Mouse (Mus musculus): ENCODE measurements around the gene Ripor3.

Gene Ripor3

DNA sequence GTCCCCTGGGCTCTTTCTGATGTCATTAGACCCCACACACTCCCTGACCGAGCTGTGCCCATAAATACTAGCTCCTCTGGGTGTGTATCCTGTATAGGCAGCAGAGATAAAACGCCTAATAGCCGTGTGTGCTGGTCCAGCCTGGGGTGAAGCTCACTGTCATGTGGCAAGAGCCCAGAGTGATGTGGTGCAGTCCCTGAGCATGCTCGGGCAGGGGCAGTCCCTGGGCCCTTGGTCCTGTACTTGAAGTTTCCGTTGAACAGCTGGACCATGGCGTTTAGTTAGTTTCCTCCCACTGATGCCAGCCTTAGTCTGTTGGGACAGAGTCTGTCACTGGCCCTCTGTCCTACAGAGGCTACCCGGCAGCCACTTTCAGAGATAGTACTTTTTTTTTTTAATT is 55.5 kb downstream of the Ripor3 start:
- DNase-seq (ENCODE audit: low spot score) = no peak

DNA sequence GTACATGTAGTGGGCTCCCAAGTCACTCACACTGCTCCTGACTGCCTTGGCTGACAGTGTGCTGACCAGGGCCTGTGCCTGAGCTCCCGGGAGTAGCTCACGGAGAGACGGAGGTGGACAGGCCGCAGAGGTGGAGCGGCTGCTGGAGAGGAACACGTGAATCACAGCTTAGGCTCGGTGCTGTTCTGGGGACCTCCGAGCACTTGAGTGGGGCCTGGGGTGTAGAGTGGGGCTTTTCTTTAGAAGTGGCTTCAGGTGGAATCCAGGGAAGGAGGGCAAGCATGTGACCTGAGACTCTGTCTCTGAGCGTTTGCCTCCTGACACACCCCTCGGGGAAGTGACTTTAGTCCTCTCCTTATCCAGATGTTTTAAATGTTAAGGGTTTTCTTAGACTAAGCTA is 56.6 kb downstream of the Ripor3 start:
- no peak for DNase-seq (ENCODE audit: low spot score)

DNA sequence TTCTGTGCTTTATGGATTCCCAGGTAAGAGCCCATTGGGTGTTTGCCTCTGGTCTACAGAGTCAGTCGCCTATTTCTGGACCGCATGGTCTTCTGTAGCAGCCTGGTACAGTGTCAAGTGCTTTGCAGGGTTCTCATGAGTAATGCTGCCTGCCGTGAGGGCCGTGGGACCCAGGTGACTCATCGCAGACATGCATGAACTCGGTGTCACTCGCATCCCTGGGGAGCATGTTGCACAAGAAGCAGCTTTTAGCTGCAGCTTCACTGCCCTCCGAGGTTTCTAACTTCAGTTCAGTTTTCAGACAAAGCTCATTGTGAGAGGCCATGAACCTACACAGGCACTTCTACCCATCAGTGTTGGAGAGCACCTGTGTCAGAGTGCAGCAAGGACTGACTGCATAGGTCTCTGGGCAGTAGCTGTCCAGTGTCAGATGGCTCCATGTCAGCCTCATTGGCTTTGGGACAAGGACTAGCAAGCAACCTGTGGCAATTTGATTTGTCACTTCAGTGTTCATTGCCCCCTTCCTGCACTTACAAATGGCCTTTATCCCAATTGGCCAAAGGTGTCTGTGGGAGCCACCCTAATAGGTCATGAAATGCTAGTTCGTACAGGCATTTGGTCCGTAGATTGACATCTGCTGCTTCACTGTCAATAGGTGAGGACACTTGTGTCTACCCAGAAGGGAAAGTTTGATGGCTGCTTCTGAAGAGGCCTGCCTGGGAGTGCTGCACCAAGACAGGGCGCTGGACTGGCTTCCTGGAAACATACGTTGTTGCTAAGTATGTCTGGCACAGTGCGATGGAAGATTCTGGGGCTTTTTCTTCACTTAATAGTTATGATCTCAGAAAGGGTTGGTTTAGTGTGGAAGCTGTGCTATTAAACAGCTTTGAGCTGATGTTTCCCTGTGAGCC is 58.9 kb downstream of the Ripor3 start:
- DNase-seq (ENCODE audit: low spot score) = no peak

DNA sequence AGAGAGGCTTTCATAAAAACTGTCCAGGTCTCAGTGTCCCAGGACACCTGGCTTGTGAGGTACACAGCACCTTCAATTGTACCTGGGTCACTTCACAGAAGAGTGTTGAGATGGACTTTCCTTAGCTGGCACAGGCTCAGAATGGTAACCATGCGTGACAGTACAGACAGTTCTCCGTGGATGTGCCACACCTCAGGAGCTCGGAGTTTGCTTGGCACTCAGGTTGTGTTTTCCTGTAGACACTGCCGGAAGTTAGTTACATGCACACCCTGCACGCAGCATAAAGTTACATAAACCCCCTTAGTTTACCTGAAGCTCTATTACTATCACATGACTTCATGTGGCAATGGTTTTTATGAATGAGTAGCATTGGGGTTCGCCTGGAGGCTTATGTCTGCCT is 59.7 kb downstream of the Ripor3 start:
- DNase-seq (ENCODE audit: low spot score) = no peak

DNA sequence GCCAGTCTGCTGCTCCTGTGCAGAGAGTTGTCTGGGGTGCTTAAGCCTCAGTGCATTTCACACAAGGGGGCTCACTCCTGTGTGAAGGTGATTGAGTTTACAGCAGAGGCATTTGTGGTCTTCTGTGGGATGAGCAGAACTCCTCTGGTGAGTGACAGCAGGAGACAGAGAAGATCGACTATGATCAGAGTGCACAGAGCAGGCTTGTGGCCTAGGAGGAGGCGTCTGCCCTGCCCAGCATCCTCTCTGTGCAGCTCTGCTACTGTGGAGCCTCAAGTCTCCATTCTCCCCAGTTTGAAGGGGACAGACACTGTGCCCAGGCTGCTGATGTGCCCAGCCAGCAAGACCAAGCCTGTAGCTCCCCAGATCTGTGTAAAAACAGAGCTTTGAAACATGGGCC is 60.6 kb downstream of the Ripor3 start:
- no peak for DNase-seq (ENCODE audit: low spot score)

DNA sequence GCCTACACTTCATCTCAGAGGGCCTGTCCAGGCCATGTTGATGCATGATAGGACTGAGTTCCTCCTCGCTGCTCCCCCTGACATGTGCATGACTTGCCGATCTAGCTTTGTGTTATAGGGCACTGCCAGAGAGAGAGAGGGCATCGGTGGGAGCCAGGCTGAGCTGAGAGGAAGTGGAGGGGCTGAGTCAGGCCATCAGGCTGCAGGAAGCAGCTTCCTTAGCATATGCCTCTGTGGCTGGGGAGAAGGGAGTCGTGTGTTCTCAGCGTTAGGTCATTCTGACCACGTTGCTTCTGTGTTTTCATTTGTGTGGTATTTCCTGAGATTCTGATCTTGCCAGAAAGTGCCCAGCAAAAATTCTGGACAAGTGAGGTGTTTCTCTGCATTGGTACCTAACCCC is 61.2 kb downstream of the Ripor3 start:
- DNase-seq (ENCODE audit: low spot score) = no peak

DNA sequence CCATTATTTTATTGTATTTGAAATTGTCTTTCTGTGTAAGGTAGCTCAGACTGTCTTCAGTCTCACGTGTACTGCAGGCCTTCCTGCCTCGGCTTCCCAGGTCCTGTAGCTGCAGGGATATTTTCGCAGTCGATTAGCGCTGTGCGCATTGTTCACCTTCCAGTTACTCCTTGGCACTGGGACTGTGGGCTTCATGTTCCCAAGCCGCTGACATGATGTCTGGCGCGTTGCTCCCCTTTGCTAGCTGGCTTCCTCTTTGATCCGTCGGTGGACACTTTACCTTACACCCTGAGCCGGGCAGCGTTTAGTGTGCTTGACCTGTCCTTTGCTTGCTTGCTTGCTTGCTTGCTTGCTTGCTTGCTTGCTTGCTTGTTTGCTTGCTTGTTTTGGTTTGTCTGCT is 61.9 kb downstream of the Ripor3 start:
- DNase-seq (ENCODE audit: low spot score) = no peak

DNA sequence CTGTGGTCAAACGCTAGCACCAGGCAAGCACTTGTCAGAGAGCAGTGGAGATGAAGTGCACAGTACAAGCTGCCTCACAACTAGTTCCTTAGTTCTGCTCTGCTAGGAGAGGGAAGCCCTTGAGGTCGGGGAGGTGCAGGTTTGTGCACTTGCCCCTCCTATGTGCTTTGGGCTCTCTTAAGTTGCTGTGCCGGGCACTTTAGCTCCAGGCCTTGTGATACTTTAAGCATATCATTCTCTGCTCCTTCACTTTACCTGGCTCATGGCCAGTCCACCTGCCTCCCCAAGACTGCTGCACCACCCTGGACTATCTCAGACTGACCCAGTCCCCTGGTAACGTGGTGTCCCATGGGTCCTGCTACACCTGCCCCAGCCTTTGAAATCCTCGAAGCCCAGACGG is 62.4 kb downstream of the Ripor3 start:
- no peak for DNase-seq (ENCODE audit: low spot score)

DNA sequence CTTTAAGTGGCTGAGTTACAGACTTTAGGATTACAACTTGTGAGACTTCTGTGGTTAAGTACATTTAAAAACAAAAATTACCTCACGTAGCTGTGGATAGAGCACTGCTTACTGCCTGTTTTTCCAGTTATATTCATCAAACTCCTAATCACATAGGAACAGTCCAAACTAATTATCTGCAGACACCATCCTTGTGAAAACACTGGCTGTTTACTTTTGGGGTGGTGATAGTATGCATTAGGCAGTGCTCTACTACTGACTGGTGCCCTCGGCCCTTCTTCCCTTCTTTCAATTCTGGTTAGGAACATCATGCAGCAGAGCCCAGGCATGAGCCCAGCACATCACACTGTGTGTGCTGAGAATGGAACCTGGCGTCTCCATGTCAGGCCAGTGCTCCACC is 63.2 kb downstream of the Ripor3 start:
- DNase-seq (ENCODE audit: low spot score) = no peak

DNA sequence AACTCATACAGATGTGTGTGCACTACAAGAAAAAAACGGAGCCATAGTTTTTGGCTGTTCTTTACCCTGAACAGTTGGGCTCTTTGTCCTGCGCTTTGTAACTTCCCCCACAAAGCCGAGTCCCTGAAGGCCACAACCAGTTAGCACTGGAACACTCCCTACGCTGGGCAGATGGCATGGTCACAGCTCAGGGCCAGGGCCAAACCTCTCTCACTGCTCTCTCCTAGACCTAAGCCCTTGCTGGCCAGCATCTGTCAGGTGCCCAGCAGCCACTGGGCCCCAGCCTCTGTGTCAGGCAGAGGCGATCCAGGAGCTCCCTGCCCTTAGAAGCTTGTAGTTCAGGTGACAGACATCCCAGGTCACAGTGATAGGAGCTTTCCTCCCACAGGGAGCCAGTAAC is 65.0 kb downstream of the Ripor3 start:
- DNase-seq (ENCODE audit: low spot score) = no peak

DNA sequence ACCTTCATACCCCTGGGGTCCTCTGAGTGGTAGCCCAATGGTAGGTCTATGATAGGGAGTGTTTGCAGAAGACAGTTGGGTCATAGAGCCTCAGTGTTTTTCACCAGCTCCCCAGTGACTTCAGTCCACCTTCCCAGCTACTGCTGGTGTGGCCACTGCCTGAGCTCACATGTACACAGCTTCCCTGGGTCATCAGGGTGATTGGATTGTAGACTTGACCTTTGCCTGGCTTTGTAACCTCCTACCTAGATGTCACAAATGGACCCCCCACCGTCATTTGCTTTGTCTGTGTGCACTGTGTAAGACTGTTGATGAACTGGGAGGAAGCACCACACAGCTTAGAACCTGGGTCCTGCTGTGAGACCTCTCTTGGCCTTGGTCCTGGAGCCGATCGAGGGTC is 66.2 kb downstream of the Ripor3 start:
- DNase-seq (ENCODE audit: low spot score) = no peak

DNA sequence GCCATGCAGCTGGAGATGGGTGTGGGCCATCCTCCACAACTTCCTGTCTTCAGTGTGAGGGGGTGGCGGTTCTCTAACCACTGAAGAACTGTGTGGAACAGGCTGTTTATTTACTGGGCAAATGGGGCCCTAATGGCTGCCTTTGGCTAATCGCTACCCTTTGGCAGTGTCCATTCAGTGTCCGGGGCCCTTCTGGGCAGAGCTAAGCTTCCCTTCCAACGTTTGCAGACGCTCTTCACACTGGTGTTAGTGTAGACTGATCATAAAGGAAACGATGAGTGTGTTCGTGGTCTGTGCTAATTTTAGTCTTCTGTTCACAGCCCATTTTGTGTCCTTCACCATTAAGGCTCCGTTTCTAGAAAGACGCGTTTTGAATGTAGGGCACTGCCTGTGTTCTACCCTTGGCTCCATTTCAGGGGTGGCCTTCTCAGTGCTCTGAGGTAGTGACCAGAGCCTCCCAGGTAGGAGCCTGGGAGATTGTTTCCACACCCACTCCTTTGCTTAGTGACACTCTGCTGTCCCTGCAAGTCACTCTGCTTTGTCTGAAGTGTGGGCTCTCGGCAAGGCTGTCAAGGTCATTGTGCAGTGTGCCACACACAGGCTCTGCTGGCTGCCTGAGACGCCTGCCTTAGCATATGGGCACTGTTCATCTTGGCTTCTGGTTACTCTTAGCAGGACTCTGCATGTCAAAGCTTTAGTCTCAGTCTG is 67.3 kb downstream of the Ripor3 start:
- DNase-seq (ENCODE audit: low spot score) = no peak

DNA sequence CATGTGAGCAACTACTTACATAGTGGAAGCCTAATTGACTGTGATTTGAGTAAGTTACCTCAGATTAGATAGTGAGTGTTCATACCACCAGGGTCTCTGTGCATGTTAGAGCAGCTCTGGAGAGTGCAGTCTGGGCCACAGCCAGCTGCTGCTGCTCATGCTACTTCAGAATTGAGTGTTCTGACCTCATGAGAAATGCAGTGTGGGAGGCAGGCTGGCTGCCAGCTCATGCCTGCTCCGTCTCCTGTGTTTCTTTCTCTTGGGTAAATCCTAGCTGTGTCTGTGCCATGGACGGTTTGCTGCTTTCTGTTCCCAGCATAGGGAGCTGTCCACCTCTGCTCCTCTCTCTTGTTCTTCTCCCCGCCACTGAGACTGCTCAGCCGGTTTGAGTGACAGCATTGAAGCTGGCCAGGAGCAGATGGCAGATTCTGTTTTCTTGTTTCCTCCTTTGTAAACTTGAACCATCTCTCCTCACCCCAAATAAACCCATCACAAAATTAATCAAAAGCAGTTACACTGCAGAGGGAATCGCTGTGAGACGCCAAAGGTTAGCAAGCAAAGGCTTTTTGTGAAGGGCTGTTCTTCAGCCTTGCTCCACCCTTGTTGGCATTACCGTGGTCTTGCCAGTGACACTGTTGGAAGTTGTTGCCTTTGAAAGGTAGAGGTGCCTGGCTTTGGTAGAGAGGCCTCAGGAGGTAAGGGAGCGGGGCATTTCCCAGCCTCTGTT is 68.1 kb downstream of the Ripor3 start:
- peak; percentile 59 for DNase-seq (ENCODE audit: low spot score)

DNA sequence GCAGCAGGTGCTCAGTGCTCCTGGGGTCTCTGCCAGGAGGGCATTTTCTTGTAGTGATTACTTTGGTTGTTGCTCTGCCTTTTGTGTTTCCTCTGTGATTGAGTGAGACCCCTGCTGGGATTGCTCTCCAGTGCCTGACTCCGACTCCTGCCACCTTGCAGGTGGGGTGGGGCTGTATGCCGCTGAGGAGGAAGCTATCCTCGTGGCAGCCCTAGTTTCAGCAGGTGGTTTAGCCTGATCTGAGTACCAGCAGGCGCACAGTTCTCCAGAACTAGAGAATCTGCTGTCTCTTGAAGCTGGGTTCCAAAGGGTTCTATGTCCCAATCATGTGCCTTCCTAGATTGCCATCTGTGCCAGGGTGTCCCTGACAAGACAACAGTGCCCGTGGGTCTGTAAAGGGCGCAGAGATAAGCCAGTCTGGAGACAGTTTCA is 68.7 kb downstream of the Ripor3 start:
- no peak for DNase-seq (ENCODE audit: low spot score)

DNA sequence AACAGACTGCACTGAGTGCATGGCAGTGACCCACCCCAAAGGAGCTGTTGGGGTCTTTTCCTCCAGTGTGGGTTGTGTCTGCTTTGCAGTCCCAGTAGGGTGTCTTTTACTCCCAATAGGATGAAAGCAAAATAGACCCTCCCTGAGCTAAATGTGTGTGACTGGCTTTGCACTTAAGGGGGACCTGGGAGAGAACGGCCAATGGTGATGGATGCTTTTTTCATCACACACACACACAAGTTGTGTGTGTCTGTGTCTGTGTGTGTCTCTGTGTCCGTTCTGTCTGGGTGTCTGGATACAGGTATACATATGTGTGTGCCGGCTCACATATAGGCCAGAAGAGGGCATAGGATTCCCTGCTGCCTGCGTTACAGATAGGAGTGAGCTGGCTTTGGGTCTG is 69.1 kb downstream of the Ripor3 start:
- no peak for DNase-seq (ENCODE audit: low spot score)

DNA sequence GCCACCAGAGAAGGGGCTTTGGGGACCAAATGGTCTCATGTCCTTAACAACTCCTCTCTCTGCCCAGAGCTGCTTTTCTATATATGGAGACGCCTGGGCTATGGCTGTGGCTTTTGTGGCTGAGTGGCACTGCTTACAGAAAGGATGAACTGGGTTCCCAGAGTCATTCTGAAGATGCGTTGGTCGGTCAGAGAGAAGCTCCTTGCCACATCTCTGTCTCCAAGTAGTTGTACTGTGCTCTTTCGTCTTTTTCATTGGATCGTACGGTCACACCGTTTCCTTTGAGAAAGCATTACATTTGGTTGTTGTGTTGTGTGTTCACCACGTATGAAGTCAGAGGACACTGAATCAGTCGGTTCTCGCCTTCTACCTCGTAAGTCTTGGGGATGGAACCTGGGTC is 69.8 kb downstream of the Ripor3 start:
- DNase-seq (ENCODE audit: low spot score) = no peak

DNA sequence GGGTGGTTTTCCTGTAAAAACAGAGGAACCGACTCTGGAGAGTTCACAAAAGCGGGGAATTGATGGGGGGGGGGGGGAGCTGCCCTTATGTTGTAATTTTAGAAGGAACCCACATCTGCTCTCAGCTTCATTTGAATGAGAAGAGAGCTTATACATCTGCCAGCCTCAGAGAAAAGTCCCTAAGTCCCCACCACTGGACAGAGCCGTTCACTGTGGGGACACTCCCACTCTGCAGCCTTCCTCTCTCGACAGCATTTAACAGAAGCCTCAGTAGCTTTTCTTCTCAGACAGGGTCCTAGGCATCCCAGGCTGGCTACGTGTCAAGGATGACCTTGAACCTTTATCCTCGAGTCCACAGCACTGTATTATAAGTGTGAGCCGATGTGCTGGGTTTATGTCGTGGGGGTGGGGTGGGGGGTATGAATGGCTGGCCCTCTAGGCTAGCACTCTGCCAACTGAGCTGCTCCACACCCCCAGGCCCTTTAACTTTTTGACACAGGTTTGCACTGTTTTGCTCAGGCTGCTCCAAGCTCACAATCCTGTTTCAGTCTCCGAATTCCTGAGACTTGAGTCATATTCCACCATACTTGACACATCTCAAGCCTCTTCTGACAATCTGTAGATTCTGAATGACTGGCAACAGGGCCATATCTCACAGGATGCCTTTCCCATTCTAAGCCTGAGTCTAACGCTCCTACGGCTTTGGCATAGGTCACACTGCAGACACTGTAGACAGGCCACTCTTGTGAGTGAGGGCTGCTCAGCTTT is 70.6 kb downstream of the Ripor3 start:
- no peak for DNase-seq (ENCODE audit: low spot score)

DNA sequence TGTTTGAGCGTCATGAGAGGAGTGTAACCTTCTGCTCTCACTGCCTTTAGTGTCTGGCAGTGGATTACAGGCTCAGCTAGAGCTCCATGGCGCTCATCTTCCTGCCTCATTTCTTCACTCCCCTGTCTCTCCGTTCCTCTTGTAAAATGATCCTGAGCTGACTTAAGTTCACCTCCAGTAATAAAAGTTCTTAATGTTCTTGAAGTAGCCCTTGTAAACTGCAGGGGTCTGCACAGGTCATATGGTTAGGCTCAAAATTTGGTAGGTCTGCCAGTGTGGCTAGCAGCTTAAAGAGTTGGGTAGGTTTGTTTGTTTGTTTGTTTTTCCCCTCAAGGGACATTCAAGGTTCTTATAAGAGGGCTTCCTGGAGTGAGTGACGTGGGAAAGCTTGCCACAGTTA is 71.2 kb downstream of the Ripor3 start:
- no peak for DNase-seq (ENCODE audit: low spot score)

DNA sequence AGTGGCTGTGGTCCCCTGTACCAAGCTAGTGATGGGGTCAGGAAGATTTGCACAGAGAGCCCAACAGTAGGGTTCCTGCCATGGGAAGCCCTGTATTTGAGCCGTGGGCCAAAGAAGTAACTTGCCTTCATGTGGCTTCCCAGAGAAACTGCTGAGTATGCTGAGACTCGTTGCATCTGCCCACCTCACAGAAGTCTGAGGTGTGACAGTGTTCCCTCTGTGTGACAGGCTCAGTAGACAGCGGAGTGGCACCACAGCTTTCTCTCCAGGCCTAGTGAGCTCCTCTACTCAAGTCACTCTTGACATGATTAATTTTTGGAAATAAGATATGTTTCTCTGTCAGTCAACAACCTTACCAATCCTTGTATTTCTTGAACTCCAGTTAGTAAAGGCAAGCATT is 71.6 kb downstream of the Ripor3 start:
- DNase-seq (ENCODE audit: low spot score) = no peak

DNA sequence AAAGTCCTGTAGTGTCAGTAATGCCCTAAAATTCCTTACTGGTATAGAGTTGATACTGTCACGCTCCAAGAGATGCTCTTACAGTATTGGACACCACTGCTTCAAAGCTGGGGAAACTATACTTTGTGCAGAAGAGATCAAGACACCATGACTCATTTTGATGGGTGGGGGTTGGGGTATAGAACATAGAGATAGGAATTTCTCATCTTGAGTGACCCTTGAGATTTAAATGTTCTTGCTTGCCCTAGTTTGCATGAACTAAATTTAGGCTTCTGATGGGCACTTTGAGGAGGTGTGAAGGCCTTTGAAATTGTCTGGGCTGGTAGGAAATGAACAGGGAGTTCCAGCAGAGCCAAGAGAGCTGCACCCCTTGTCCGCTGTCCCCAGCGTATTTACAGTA is 74.5 kb downstream of the Ripor3 start:
- DNase-seq (ENCODE audit: low spot score) = no peak

DNA sequence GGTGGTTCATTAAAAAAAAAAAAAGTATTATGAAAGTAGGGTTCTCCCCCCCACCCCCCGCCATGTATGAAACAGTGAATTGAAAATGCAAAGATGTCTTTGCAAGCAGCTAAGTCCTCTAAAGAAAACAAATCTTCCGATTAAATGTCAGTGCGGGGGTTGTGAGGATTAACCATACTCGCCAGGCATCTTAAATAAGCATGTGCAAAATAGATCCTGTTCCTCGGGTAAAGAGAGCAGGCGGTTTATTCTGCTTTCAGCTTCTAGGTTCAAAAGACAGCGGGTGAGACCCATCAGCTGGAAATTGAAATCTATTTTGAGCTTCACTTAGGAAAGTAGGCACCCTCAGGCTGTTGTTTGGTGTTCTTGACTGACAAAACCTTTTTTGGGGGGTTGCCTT is 77.0 kb downstream of the Ripor3 start:
- no peak for DNase-seq (ENCODE audit: low spot score)

DNA sequence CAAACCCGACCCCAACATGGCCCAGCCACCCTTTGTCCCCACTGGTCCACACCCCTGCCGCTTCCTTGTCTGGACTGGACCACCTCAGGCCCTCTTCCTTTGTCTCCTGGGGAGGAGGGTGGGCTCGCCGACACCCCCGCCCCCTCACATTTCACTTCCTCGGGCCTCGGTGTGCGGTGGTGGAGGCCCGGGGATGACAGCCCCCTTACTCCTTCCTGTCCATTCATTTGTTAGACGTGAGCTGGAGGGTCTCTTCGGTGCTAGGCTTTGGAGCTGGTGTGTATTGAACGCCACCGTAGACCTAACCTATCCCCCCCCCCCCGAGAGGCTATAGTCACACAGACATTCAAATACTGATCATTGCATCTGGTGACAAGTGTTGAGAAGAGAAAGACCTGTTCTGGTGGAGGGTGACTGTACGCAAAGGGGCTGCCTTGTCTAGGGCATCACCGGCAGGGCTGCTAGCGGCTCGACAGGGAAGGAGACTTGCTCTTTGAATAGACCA is 77.6 kb downstream of the Ripor3 start:
- DNase-seq (ENCODE audit: low spot score) = no peak
